Mouse (Mus musculus): ENCODE data around the gene Fam20a. TPM values are rescaled to one million over a fixed set of nuclear protein-coding genes. Genes with fewer than 3 reads are reported as not detected.

Gene Fam20a
- polyA plus RNA-seq, 1 experiment = 0.48 TPM

- Histone ChIP-seq H3K4me1 (ENCODE audit: control insufficient read depth, insufficient read depth, low read length) (peaks cover 28% of the 10 kb centered on the region), H3K4me3 (ENCODE audit: insufficient read depth, low read length) (no peak overlapping the region), H3K27ac (ENCODE audit: insufficient read depth, low read depth, low read length) (no peak overlapping the region)
- no peak for TF ChIP-seq POLR2A (IDR thresholded peaks at IDR 0.05; ENCODE audit: borderline replicate concordance, low read depth, low read length)
- no peak for TF ChIP-seq CTCF (IDR thresholded peaks at IDR 0.05; ENCODE audit: low read depth, low read length)
These were observed 16.0 kb downstream of the Fam20a start for GRCm38 (mm10) chr11:109706055-109706412.

- H3K4me3 ChIP-seq (ENCODE audit: insufficient read depth, low read length) = no peak overlapping the region
- no peak overlapping the region for H3K27ac ChIP-seq (ENCODE audit: insufficient read depth, low read depth, low read length)
- TF ChIP-seq CTCF (IDR thresholded peaks at IDR 0.05; ENCODE audit: low read depth, low read length) (no peak), POLR2A (IDR thresholded peaks at IDR 0.05; ENCODE audit: borderline replicate concordance, low read depth, low read length) (no peak)
- peaks cover 28% of the 10 kb centered on the region for H3K4me1 ChIP-seq (ENCODE audit: control insufficient read depth, insufficient read depth, low read length)
These were observed 16.6 kb downstream of the Fam20a start for GRCm38 (mm10) chr11:109705336-109706054.

- H3K27ac ChIP-seq (ENCODE audit: insufficient read depth, low read depth, low read length) = no peak overlapping the region
- TF ChIP-seq POLR2A (IDR thresholded peaks at IDR 0.05; ENCODE audit: borderline replicate concordance, low read depth, low read length) (no peak), CTCF (IDR thresholded peaks at IDR 0.05; ENCODE audit: low read depth, low read length) (no peak)
- H3K4me1 ChIP-seq (ENCODE audit: control insufficient read depth, insufficient read depth, low read length) = peaks cover 28% of the 10 kb centered on the region
- H3K4me3 ChIP-seq (ENCODE audit: insufficient read depth, low read length) = no peak overlapping the region
These were observed 17.5 kb downstream of the Fam20a start for GRCm38 (mm10) chr11:109704311-109705205.

GRCm38 (mm10) chr11:109703845-109704244 lies 18.2 kb downstream of the Fam20a start:
- no peak for TF ChIP-seq POLR2A (IDR thresholded peaks at IDR 0.05; ENCODE audit: borderline replicate concordance, low read depth, low read length)
- TF ChIP-seq CTCF (IDR thresholded peaks at IDR 0.05; ENCODE audit: low read depth, low read length) = no peak
- Histone ChIP-seq H3K4me3 (ENCODE audit: insufficient read depth, low read length) (no peak overlapping the region), H3K27ac (ENCODE audit: insufficient read depth, low read depth, low read length) (no peak overlapping the region), H3K4me1 (ENCODE audit: control insufficient read depth, insufficient read depth, low read length) (peaks cover 28% of the 10 kb centered on the region)

- H3K27ac ChIP-seq (ENCODE audit: insufficient read depth, low read depth, low read length) = no peak overlapping the region
- no peak for TF ChIP-seq POLR2A (IDR thresholded peaks at IDR 0.05; ENCODE audit: borderline replicate concordance, low read depth, low read length)
- TF ChIP-seq CTCF (IDR thresholded peaks at IDR 0.05; ENCODE audit: low read depth, low read length) = no peak
These were observed 19.9 kb downstream of the Fam20a start for GRCm38 (mm10) chr11:109702031-109702815.

GRCm38 (mm10) chr11:109700761-109701160 lies 21.3 kb downstream of the Fam20a start:
- no peak overlapping the region for H3K27ac ChIP-seq (ENCODE audit: insufficient read depth, low read depth, low read length)
- H3K4me1 ChIP-seq (ENCODE audit: control insufficient read depth, insufficient read depth, low read length) = peaks cover 23% of the 10 kb centered on the region
- H3K4me3 ChIP-seq (ENCODE audit: insufficient read depth, low read length) = no peak overlapping the region
- TF ChIP-seq CTCF (IDR thresholded peaks at IDR 0.05; ENCODE audit: low read depth, low read length) (no peak), POLR2A (IDR thresholded peaks at IDR 0.05; ENCODE audit: borderline replicate concordance, low read depth, low read length) (no peak)

More at GRCm38 (mm10) chr11:109702031-109702815, 19.9 kb downstream of the Fam20a start:
- Histone ChIP-seq H3K4me1 (ENCODE audit: control insufficient read depth, insufficient read depth, low read length) (peaks cover 28% of the 10 kb centered on the region), H3K4me3 (ENCODE audit: insufficient read depth, low read length) (no peak overlapping the region)

GRCm38 (mm10) chr11:109699784-109700183 lies 22.3 kb downstream of the Fam20a start:
- H3K4me3 ChIP-seq (ENCODE audit: insufficient read depth, low read length) = no peak overlapping the region
- no peak for TF ChIP-seq POLR2A (IDR thresholded peaks at IDR 0.05; ENCODE audit: borderline replicate concordance, low read depth, low read length)
- TF ChIP-seq CTCF (IDR thresholded peaks at IDR 0.05; ENCODE audit: low read depth, low read length) = no peak
- H3K27ac ChIP-seq (ENCODE audit: insufficient read depth, low read depth, low read length) = no peak overlapping the region
- peaks cover 17% of the 10 kb centered on the region for H3K4me1 ChIP-seq (ENCODE audit: control insufficient read depth, insufficient read depth, low read length)

- TF ChIP-seq POLR2A (IDR thresholded peaks at IDR 0.05; ENCODE audit: borderline replicate concordance, low read depth, low read length) (no peak), CTCF (IDR thresholded peaks at IDR 0.05; ENCODE audit: low read depth, low read length) (no peak)
These were observed 23.3 kb downstream of the Fam20a start for GRCm38 (mm10) chr11:109698740-109699139.

GRCm38 (mm10) chr11:109697089-109697643 lies 24.9 kb downstream of the Fam20a start:
- no peak overlapping the region for H3K27ac ChIP-seq (ENCODE audit: insufficient read depth, low read depth, low read length)
- peaks cover 4% of the 10 kb centered on the region; the same call in 1 of the 2 replicates for H3K4me1 ChIP-seq (ENCODE audit: control insufficient read depth, insufficient read depth, low read length)
- TF ChIP-seq CTCF (IDR thresholded peaks at IDR 0.05; ENCODE audit: low read depth, low read length) (no peak), POLR2A (IDR thresholded peaks at IDR 0.05; ENCODE audit: borderline replicate concordance, low read depth, low read length) (no peak)
- H3K4me3 ChIP-seq (ENCODE audit: insufficient read depth, low read length) = no peak overlapping the region

More at GRCm38 (mm10) chr11:109698740-109699139, 23.3 kb downstream of the Fam20a start:
- H3K4me1 ChIP-seq (ENCODE audit: control insufficient read depth, insufficient read depth, low read length) = peaks cover 7% of the 10 kb centered on the region
- H3K4me3 ChIP-seq (ENCODE audit: insufficient read depth, low read length) = no peak overlapping the region
- no peak overlapping the region for H3K27ac ChIP-seq (ENCODE audit: insufficient read depth, low read depth, low read length)
